Mouse (Mus musculus): ENCODE measurements at regions not wholly inside any gene's neighbourhood (a gene's known extent, or its start where the extent isn't known, plus 50 kb on each side); places are given as distances from the start of the nearest gene placed in this dataset.

DNA sequence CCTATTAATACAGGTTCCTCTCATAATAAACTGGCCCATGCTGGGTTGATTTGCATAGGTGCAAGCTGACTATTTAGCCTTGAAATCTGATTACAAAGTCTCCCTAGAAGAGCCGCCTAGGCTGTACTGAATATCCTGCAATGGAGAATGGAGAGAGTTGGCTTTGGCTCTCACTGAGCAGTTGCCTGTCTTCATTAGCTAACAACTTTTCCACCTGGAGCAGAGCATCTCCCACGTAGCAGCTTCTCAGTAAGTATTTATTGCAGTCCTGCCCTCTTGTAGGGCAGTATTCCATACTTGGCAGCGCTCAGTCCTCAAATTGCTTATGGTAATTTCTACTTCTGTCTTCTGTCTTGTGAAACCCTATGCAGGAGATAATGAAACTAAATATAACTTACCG, 175.8 kb upstream of the C9orf72 start:
- no peak for TF ChIP-seq POLR2A (IDR thresholded peaks at IDR 0.05; ENCODE audit: insufficient read depth, low read depth, low read length)
- TF ChIP-seq CTCF (IDR thresholded peaks at IDR 0.05): no peak

Measured in heart, adult 2 months (tissue).